Mouse (Mus musculus): ENCODE results near the gene Fxr2. TPM values are rescaled to one million over a fixed set of nuclear protein-coding genes. Genes with fewer than 3 reads are reported as not detected.
"Not testable (repeated sequence)": the region's sequence is repeated elsewhere in the genome, so short reads cannot be mapped to it uniquely, and the experiment has no call there.

Fxr2 gene
- total RNA-seq, 4 experiments from 2014 or later = 104 to 114 (median 108) TPM

DNA sequence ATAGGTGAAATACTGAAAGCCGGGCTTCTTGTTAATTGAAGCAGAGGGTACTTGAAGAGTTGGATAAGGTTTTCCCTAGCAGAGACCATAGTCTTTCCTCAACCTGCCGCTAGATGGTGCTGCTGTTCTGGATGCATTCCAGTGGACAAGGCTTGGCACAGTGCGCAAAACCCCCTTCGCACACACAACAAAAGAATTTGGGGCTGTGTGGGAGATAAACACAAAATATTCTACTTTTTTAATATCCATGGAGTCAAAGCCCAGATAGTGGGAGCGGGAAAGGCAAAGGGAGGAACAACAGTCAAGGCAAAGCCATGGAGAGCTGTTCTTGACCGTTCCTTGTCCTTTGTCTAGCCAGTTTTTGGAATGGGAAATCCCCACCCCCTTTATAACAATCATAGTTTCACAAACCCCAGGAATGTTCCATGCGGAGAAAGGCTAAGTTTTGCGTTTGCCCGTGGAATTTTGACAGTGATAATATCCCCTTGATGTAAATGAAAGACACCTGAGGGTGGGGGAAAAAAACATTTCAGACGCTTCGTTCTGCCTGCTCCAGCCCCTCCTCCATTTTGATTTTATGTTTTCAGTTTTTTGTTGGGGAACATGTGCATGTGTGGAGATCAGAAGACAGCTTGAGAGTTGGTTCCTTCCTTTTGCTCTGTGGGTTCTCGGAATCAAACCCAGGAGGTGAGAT, 50.2 kb downstream of the Fxr2 start:
- peak; percentile 69 to 71 for DNase-seq (ENCODE audit: low spot score in 2 of 2)

DNA sequence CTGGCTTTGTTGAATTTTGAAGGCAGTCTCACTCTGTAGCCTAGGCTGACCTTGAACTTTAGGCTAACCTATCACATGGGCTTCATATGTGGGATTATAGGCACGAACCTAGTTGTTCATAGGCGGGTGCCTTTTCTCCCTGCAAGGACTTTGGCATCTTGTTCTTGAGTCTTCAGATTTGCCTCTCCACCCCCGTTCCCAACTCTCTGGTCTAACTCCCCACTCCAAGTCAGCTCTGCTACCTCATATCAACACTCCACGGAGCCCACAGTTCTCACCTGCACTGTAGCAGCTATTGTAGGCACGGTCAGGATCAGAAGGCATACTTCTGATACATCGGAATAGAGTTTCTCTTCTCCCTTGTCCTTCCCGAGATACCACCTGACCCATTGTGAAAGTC, 50.8 kb downstream of the Fxr2 start:
- DNase-seq (ENCODE audit: low spot score in 2 of 2) = no peak

DNA sequence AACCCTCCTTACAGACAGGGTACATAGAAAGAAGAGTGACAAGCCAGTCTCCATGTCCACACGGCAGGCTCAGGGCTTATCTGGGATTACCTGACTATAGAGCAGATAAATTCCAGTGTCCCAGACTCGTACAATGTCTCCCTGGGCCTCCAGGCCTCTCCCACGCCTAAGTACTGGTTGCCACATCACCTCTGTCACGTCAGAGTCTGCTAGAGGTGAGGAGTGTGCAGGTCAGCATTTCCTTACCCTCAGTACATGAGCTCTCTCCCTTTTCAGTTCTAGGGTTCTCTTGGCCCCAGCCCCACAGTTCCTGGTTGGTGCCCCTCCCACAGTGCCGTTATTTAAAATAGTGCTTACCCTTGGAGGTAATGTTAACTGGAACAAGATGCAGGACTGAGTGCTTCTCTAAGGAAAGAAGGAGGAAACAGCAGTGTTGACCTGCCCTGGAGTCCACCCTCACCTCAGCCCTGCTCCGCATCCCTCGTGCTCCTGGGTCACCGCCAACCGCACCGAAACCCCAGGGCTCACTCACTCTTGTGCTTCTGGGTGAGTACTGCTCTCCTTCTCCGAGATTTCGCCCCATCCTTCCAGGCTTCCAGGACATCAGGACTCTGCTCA, 51.4 kb downstream of the Fxr2 start:
- no peak for DNase-seq (ENCODE audit: low spot score in 2 of 2)

DNA sequence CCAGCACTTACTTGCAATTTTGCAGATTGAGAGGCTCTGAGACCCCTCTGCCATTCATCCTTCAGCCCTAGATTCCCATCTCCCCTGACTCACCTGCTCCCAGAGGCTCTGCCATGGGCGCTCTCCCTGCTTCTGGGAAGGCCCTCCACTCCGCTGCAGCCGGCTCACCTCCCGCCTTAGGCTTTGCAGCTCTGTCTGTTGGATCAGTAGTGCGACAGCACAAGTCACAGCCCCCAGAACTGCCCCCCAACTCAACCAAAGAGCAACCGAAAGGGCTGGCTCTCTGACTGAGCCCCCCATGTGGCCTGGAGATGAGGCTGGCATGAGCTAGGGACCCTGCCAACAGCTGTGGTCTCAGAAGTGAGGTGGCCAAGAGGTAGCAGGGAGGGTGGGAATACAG, 52.1 kb downstream of the Fxr2 start:
- no peak for DNase-seq (ENCODE audit: low spot score in 2 of 2)

DNA sequence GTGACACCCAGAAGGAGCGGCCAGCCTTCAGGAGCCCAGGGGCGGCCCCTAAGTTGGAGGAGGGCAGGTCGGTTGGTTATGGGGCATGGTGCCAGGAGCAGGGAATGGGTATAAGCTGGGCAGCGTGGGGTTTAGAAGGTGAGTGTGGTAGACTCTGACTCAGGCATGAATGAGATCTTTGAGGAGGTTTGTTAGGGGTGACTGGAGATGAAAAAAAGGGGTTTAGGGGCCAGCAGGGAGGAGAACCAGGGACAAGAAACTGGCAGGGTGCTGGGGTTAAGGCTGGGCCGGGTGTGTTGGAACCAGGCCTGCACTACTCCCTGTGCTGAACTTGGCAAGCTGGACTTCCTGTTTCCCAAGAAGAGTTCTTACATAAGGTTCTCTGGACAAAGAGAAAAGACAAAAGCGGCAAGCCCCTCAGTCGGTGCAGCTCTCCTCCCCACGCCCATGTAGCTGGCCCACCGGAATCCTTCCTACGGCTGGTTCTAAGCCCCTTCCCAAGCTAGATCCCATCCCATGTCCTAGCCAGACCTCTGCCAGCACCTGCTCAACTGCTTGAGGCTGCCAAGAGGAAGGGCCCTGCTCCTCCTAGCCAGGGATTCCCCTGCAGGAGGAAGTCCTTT, 52.8 kb downstream of the Fxr2 start, which contains the start of gene Tnfsf13:
Gene Tnfsf13 (minus strand): TSS at position 259 of the 623 bp plus-strand sequence.
- DNase-seq (ENCODE audit: low spot score in 2 of 2) = peak; percentile 71 to 83

DNA sequence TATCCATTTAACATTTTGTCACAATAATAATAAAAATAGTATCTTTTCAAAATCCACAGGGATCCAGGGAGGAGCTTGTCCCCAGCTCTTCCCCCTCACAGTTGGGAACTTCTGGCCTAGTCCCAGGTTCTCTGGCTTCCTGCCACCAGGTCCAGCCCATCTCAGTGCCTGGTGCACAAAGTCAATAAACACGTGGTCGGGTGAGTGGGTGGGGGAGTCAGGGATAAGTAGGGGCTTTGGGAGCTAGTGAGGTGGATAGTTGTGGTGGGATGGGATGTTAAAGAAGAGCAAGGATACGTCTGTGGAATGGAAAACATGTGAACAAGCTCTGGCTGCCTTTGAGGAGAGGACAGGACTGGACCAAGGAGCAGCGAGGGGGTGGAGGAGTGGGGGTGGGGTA, 53.6 kb downstream of the Fxr2 start:
- peak; percentile 67 to 80 for DNase-seq (ENCODE audit: low spot score in 2 of 2)

DNA sequence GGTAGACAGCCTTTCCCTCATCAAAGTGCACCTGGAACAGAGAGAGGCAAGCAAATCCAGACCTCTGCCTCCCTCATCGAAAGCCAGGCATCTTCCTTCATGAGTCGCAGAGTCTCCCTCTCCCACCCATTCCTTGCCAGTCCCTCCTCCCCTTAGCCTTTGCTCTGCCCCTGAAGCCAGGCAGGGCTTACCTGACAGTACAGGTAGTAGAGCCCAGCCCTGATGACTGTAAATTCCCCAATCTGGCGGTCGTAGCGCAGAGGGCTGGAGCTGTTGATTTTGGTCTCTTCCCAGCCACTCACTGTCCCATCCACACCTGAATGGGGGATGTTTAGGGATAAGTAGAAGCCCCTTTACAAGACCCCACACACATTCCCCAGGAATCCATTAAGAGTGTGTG, 54.3 kb downstream of the Fxr2 start:
- no peak for DNase-seq (ENCODE audit: low spot score in 2 of 2)

DNA sequence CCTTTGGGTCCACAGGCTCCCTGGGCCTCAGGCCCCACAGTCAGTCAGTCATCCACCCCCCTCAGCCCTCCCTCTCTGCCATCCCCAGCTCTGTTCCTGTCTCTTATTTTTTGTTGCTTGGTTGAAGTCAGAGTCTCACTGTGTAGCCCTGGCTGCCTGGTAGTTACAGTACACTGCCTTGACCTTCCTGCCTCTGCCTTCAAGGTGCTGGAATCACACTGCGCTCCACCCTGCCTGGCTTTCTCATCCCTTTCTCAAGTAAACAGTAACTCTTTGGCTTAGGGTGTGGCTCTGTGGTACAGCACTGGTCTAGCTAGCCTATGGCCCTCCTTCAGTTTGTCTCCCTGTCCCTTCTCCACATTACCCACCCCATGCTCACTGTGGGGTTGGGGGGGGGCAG, 57.1 kb downstream of the Fxr2 start:
- DNase-seq (ENCODE audit: low spot score in 2 of 2) = no peak

DNA sequence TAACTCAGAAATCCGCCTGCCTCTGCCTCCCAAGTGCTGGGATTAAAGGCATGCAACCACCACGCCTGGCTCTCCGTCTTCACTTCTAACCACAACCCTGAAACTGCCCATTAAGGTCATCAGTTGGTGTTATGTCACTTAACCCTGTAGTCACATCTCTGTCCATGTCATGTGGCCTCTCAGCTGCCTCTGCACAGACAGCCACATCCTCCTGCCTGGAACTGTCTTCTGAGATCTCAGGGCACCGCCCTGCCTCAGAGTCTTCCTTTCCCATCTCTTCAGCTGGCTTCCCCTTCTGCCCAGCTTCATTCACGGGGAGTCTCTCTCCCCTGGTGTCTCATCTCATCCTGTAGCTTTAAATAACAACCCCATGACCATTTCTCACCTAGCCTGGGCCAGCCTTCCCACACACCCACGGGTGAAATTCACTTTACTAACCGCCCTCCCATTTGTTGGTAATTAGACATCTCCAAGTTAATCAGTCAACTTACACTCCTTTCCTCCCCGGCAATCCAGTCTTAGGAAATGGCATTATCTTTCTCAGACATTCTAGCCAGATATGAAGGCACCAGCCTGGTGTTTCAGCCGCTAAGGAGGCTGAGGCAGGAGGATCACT, 59.5 kb downstream of the Fxr2 start:
- DNase-seq (ENCODE audit: low spot score in 2 of 2) = no peak

DNA sequence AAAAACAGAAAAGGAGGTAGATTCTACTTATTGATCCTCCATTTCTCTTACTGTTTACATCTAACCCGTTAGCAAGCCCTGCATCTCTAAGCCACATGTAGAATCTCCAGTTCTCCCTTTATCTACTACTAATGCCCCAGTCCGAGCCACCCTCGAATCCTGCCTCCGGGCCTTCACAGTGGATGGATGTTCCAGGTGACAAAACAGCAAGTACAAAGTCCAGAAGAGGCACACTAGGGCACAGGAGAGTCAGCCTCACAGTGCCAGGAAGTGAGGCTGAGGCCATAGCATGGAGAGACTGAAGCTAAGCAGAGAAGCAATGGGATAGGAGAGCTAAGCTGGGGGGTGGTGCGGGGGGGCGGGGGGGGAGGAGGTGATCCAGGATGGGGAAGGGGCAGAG, 60.1 kb downstream of the Fxr2 start:
- no peak for DNase-seq (ENCODE audit: low spot score in 2 of 2)

DNA sequence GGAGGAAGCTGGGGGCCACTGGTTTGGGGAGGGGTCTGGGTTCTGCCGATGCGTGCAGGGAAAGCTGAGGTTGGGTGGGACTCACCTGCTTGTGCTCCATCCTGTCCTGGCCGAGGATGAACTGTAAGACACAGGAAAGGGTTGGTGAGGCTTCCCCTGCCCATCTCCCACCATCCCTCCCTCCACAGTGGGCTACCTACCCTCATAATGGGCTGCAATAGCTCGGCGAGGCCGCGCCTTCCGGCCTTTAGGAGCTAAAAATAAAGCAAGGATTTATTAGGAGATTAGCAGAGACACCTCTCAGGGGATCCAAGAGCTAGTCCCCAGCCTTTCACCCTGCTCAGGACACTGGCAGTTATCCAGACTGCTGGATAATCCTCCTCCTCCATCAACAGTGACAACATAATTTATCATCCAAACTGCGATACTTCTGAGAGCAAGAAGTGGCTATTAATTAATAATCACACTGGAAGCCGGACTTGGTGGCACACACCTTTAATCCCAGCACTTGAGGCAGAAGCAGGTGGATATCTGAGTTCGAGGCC, 60.7 kb downstream of the Fxr2 start:
- DNase-seq (ENCODE audit: low spot score in 2 of 2) = no peak

DNA sequence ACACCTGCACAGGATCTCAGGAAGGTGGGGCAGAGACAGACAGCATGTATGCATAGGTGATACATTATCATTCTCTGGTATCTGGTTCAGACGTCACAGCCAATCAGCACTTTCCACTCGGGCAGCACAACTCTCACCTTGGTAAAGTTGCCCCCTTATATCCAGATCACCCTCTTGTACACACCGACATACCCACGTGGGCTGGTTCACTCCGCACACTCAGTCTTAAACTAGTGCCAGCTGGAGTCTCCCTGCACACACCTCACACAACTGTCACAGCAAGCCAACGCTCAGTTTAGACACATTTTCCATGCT, 62.2 kb downstream of the Fxr2 start:
- DNase-seq (ENCODE audit: low spot score in 2 of 2) = no peak

DNA sequence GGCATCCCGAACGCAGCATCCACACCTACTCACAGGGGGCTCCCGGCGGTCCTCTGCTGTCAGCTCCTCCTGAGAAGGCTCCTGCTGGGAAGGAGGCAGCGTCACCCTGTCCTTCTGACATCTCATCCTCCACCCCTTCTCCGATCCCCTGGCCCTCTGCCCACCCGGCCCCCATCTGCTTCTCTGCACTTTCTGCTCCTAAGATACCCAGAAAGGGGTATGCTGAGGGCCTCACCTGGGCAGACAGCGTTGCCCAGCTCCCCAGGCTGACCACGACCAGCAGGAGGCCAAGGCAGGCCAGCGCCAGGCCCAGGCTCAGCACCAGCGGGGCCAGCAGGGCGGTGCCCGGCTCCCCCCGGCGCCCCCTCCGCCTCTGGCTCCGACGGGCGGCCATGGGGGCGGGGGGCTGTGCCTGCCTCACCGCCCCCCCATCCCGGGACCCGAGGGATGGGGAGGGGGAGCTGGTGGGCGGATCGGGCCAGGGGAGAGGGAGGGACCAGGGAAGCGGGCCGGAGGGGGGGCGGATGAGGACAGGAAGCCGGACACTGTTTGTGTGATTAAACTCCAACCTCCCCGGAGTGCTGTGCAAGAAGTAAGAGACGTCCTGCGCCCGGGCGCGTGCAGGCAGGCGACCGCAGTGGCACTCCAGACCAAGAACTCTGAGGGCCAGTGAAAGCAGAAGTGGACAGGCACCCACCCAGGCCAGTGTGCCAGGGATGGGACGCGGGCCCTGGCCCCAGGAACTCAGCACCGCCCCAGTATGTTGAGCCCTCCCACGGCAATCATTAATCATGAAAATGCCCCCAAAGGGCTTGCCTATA, 62.8 kb downstream of the Fxr2 start, which contains the start of the genes Tnfsf12 and Tnfsfm13:
Gene Tnfsf12 (minus strand): TSS at position 489 of the 821 bp plus-strand sequence.
Gene Tnfsfm13 (minus strand): TSS at position 738 of the 821 bp plus-strand sequence.
- peak; percentile 69 to 74 for DNase-seq (ENCODE audit: low spot score in 2 of 2)

DNA sequence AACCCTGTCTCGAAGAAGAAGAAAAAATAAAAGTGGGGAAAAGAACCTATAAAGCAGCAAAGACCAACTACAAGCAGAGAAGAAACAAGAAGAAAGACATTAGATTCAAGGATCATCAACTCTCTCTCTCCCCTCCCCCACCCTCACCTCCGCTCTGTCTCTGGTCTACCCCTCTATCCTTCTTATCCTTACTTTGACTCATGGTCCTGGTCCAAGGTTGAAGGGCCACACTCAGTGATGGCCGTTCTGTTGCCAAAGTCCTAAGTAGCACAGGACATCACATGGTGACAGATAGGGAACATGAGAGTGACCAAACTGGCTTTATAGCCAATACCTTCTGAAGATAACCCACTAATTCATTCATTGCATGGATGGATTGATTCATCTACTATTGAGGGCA, 64.6 kb downstream of the Fxr2 start:
- no peak for DNase-seq (ENCODE audit: low spot score in 2 of 2)

DNA sequence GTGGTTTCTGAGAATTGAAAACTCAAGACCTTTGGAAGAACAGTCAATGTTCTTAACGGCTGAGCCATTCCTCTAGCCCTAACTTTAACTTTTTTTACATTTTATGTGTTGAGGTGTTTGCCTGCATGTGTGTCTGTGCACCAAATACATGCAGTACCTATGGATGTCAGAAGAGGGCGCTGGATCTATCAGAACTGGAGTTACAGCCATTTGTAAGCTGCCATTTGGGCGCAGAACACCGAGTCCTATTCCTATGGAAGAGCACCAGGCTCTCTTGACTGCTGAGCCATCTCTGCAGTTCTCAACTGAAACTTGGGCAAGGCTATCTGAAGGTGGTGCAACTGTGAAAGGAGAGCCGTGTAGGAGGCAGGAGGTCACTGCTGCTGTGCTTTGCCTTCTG, 65.8 kb downstream of the Fxr2 start:
- DNase-seq (ENCODE audit: low spot score in 2 of 2) = no peak

DNA sequence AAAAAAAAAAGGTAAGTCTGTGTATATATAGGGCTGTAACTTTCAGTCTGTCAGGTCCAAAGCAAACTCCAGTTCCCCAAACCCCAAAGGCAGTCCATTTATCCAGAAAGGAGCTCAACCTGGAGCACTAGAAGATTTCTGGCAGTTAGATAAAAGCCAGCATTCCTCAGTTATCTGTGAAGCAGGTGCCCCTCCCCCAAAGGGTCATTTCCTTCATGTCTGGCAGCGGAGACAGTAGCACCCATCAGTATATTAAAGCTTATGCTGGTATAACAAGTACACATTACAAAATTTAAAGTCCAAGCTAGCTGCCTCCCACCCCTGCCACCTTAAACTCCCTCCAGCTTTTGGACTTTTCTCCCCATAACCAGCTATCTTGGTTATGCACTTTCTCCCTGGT, 66.8 kb downstream of the Fxr2 start:
- DNase-seq (ENCODE audit: low spot score in 2 of 2) = no peak

DNA sequence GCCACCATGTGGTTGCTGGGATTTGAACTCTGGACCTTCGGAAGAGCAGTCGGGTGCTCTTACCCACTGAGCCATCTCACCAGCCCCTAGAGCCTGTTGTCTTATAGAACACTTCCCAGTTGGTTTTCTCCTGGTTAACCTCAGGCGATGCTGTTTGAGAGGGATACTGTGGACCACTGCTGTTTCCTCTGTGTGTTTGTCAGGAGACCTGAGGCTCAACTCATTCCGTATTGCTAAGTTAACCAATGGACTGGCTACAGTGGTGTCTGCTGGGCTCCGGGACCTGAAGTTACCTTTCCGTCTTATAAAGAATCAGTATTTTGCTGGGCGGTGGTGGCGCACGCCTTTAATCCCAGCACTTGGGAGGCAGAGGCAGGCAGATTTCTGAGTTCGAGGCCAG, 70.1 kb downstream of the Fxr2 start:
- not testable (repeated sequence) for DNase-seq (ENCODE audit: low spot score in 2 of 2)
